Mouse (Mus musculus) hindbrain, postnatal 0 days (tissue): ENCODE results near the gene Thbs2. TPM values are rescaled to one million over a fixed set of nuclear protein-coding genes. Genes with fewer than 3 reads are reported as not detected.

Experiments used
- ATAC-seq: fragments of 200-750 bp; cut with Nextera tagmentation; 2 replicates; pipeline ENCODE4 v1.8.0; 2017; ENCODE audit warnings: mild to moderate bottlenecking, moderate TSS enrichment, moderate library complexity
- DNase-seq: peaks from one replicate; pipeline ENCODE4 v3.0.0-alpha.2; 2015; ENCODE audit warnings: low spot score
- H3K27ac ChIP-seq: fragments of 300-500 bp; sonication (generic); 2 replicates; pipeline ENCODE4 v1.5.1; 2014; ENCODE audit warnings: mild to moderate bottlenecking
- H3K27me3 ChIP-seq: fragments of 300-500 bp; sonication (generic); 2 replicates; pipeline ENCODE4 v1.6.1; 2014; ENCODE audit warnings: low read length, mixed read lengths; ENCODE audit not compliant: insufficient read depth
- H3K36me3 ChIP-seq: fragments of 300-500 bp; sonication (generic); 2 replicates; pipeline ENCODE4 v1.6.1; 2014; ENCODE audit warnings: low read length, mixed read lengths; ENCODE audit not compliant: insufficient read depth
- H3K4me1 ChIP-seq: fragments of 300-500 bp; sonication (generic); 2 replicates; pipeline ENCODE4 v1.6.1; 2014; ENCODE audit warnings: antibody characterized with exemption, low read length, mixed read lengths; ENCODE audit not compliant: insufficient read depth
- H3K4me2 ChIP-seq: fragments of 300-500 bp; sonication (generic); 2 replicates; pipeline ENCODE4 v1.6.1; 2014; ENCODE audit warnings: low read depth, mild to moderate bottlenecking, low read length, moderate library complexity, mixed read lengths
- H3K4me3 ChIP-seq: fragments of 300-500 bp; sonication (generic); 2 replicates; pipeline ENCODE4 v1.5.1; 2014; ENCODE audit warnings: low read length
- H3K9ac ChIP-seq: fragments of 300-500 bp; sonication (generic); replicated peaks from 2 replicates; pipeline ENCODE4 v1.6.1; 2014; ENCODE audit warnings: mild to moderate bottlenecking, low read length, moderate library complexity, mixed read lengths
- H3K9me3 ChIP-seq: fragments of 300-500 bp; sonication (generic); 2 replicates; pipeline ENCODE4 v1.6.1; 2016; ENCODE audit warnings: low read length, mixed read lengths
- CTCF ChIP-seq: IDR thresholded peaks from 2 replicates; pipeline ENCODE4 v1.5.1; 2016; ENCODE audit warnings: antibody characterized with exemption, control low read depth, low read depth
- WGBS: fragments of 180-500 bp; shearing (Covaris S2); extraction: QIAGEN DNeasy Blood & Tissue Kit; methylation state at CpG from one replicate; pipeline ENCODE4 v1.1.7; 2014; 5-methylcytosine and 5-hydroxymethylcytosine counted together
- polyA plus RNA-seq: library from polyadenylated mRNA; unstranded; fragments of >200 nt; fragmentation: Nextera tagmentation; extraction: Ambion mirVana; gene quantifications from 2 replicates; pipeline ENCODE4 v1.2.1, GENCODE M21; 2015
- total RNA-seq: library from RNA; depleted of rRNA; stranded (reverse); fragments of >200 nt; gene quantifications from 2 replicates; pipeline ENCODE4 v1.2.3, GENCODE M21; 2014; rRNA removed

The Thbs2 gene
- total RNA-seq (9.8 and 10.8 TPM in 2 replicates), polyA plus RNA-seq (5.1 and 5.5 TPM in 2 replicates)

GRCm38 (mm10) chr17:14693994-14694374, at the start of gene Thbs2:
Gene Thbs2, minus strand, starts transcription at chr17:14694235.
- peak; percentile 50 for DNase-seq

GRCm38 (mm10) chr17:14735493-14736004, 41.5 kb upstream of the Thbs2 start:
- Histone ChIP-seq H3K27me3 (no peaks in the 10 kb centered on the region), H3K4me2 (no peak overlapping the region), H3K9ac (no peak overlapping the region), H3K9me3 (no peaks in the 10 kb centered on the region), H3K4me1 (peaks cover 2% of the 10 kb centered on the region; the same call in 1 of the 2 replicates), H3K36me3 (no peaks in the 10 kb centered on the region), H3K4me3 (no peak overlapping the region), H3K27ac (no peak overlapping the region)
- ATAC-seq (no peak), DNase-seq (no peak)
- WGBS = 73% methylated on average over 6 of the region's 6 CpGs
- no peak for TF ChIP-seq CTCF

More at GRCm38 (mm10) chr17:14693994-14694374, at the start of gene Thbs2:
- no peaks in the 10 kb centered on the region for H3K36me3 ChIP-seq
- peak within 1 kb of the TSS; percentile 38; the same call in 1 of the 2 replicates for H3K9ac ChIP-seq
- H3K27me3 ChIP-seq = no peaks in the 10 kb centered on the region
- peak within 1 kb of the TSS; percentile 55 for H3K4me2 ChIP-seq
- H3K4me1 ChIP-seq = peaks cover 17% of the 10 kb centered on the region
- peak; percentile 24; the same call in 1 of the 2 replicates for TF ChIP-seq CTCF
- 4% methylated on average over 14 of the region's 14 CpGs for WGBS
- peak; percentile 80 for ATAC-seq
- H3K4me3 ChIP-seq = peak within 1 kb of the TSS; percentile 28
- H3K9me3 ChIP-seq = no peaks in the 10 kb centered on the region
- peak within 1 kb of the TSS; percentile 20; the same call in 1 of the 2 replicates for H3K27ac ChIP-seq

- Histone ChIP-seq H3K27ac (0 out of 2 replicates have a peak overlapping the region, but pooled peaks have one; percentile 8), H3K27me3 (no peaks in the 10 kb centered on the region), H3K9ac (no peak overlapping the region), H3K4me2 (no peak overlapping the region), H3K36me3 (no peaks in the 10 kb centered on the region), H3K4me1 (peaks cover 2% of the 10 kb centered on the region; the same call in 1 of the 2 replicates), H3K9me3 (no peaks in the 10 kb centered on the region), H3K4me3 (no peak overlapping the region)
- TF ChIP-seq CTCF = no peak
- DNase-seq = peak; percentile 6
- ATAC-seq = peak; percentile 51
- WGBS = 53% methylated on average over 4 of the region's 4 CpGs
Measured at GRCm38 (mm10) chr17:14734380-14734779, 40.3 kb upstream of the Thbs2 start.

GRCm38 (mm10) chr17:14733941-14734340, 39.9 kb upstream of the Thbs2 start:
- DNase-seq (peak; percentile 35), ATAC-seq (peak; percentile 45)
- Histone ChIP-seq H3K36me3 (no peaks in the 10 kb centered on the region), H3K9me3 (no peaks in the 10 kb centered on the region), H3K4me3 (no peak overlapping the region), H3K4me1 (peaks cover 2% of the 10 kb centered on the region; the same call in 1 of the 2 replicates), H3K27ac (0 out of 2 replicates have a peak overlapping the region, but pooled peaks have one; percentile 8), H3K27me3 (no peaks in the 10 kb centered on the region), H3K9ac (no peak overlapping the region), H3K4me2 (no peak overlapping the region)
- no peak for TF ChIP-seq CTCF
- WGBS = 37% methylated on average over 10 of the region's 10 CpGs

GRCm38 (mm10) chr17:14733027-14733426, 39.0 kb upstream of the Thbs2 start:
- ATAC-seq (no peak), DNase-seq (no peak)
- no peak for TF ChIP-seq CTCF
- Histone ChIP-seq H3K27me3 (no peaks in the 10 kb centered on the region), H3K36me3 (no peaks in the 10 kb centered on the region), H3K4me2 (no peak overlapping the region), H3K4me3 (no peak overlapping the region), H3K9ac (no peak overlapping the region), H3K27ac (no peak overlapping the region), H3K9me3 (no peaks in the 10 kb centered on the region), H3K4me1 (peaks cover 2% of the 10 kb centered on the region; the same call in 1 of the 2 replicates)
- 85% methylated on average over 1 of the region's 1 CpGs for WGBS

- H3K4me1 ChIP-seq = peaks cover 2% of the 10 kb centered on the region; the same call in 1 of the 2 replicates
- WGBS = 93% methylated on average over 5 of the region's 5 CpGs
- H3K36me3 ChIP-seq = no peaks in the 10 kb centered on the region
- H3K27ac ChIP-seq = no peak overlapping the region
- H3K4me2 ChIP-seq = no peak overlapping the region
- TF ChIP-seq CTCF = no peak
- no peak for ATAC-seq
- no peak for DNase-seq
- no peaks in the 10 kb centered on the region for H3K27me3 ChIP-seq
- no peak overlapping the region for H3K9ac ChIP-seq
- no peaks in the 10 kb centered on the region for H3K9me3 ChIP-seq
- no peak overlapping the region for H3K4me3 ChIP-seq
Measured at GRCm38 (mm10) chr17:14730629-14731028, 36.6 kb upstream of the Thbs2 start.

- DNase-seq = no peak
- ATAC-seq = no peak
- no peaks in the 10 kb centered on the region for H3K9me3 ChIP-seq
- H3K27me3 ChIP-seq = no peaks in the 10 kb centered on the region
- TF ChIP-seq CTCF = no peak
- H3K4me2 ChIP-seq = no peak overlapping the region
- H3K9ac ChIP-seq = no peak overlapping the region
- no peaks in the 10 kb centered on the region for H3K36me3 ChIP-seq
- 33% methylated on average over 3 of the region's 3 CpGs for WGBS
- no peak overlapping the region for H3K4me3 ChIP-seq
- H3K27ac ChIP-seq = no peak overlapping the region
- no peaks in the 10 kb centered on the region for H3K4me1 ChIP-seq
Measured at GRCm38 (mm10) chr17:14727481-14727880, 33.4 kb upstream of the Thbs2 start.
